Mouse (Mus musculus): ENCODE results near the gene Pafah1b1.

DNA sequence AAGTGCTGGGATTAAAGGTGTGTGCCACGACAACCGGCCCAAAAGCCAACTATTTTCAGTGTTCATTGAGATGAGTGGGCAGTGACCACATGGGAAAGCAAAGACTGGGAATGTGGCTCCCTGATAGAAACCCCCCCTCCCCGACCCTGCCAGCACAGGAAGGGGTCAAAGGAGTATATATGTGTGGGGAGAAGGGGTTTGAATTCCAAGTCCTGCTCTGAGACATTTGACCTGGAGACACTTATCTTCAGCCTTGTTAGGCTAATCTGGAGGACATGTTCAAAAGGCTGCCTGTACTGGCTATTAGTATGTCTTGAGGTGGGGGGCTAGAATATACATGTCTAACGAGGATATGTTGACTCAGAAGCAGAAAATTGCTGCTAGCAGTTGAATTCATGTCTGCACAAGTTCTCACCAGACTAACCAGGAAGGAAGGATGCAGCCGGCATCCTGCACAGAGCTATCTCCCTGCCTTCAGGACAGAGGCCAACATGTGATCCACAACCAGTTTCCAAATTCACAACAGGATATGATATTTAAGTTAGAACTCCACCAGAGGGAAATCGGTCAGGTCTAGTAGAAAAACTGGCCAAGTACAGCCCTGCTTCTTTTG lies 51.5 kb downstream of the Pafah1b1 start:
- TF ChIP-seq POLR2A (IDR thresholded peaks at IDR 0.05; ENCODE audit: borderline replicate concordance, insufficient read depth, low read length), result no peak
- TF ChIP-seq CTCF (IDR thresholded peaks at IDR 0.05; ENCODE audit: borderline replicate concordance, insufficient read depth, low read depth, low read length), result no peak

Measured in cerebellum, adult 2 months (tissue).